Mouse (Mus musculus) E14TG2a.4 (cell line): ENCODE measurements around the gene Alg5.
"Not testable (repeated sequence)": the region's sequence is repeated elsewhere in the genome, so short reads cannot be mapped to it uniquely, and the experiment has no call there.

Source experiments
- H3K27me3 ChIP-seq: 2 replicates; pipeline ENCODE4 v1.6.1; 2014; ENCODE audit warnings: low read length, control low read depth; ENCODE audit not compliant: insufficient read depth
- H3K36me3 ChIP-seq: 2 replicates; pipeline ENCODE4 v1.6.1; 2014; ENCODE audit warnings: low read length, control low read depth; ENCODE audit not compliant: insufficient read depth
- H3K4me1 ChIP-seq: replicated peaks from 2 replicates; pipeline ENCODE4 v1.6.1; 2014; ENCODE audit warnings: low read depth, low read length, control low read depth
- H3K4me3 ChIP-seq: replicated peaks from 2 replicates; pipeline ENCODE4 v1.5.1; 2014; ENCODE audit warnings: mild to moderate bottlenecking, low read length
- H3K9me3 ChIP-seq: 2 replicates; pipeline ENCODE4 v1.6.1; 2014; ENCODE audit warnings: low read length, control low read depth
- CTCF ChIP-seq: conservative IDR thresholded peaks from 2 replicates; pipeline ENCODE4 v1.5.1; 2014; ENCODE audit warnings: low read length
- NANOG ChIP-seq: IDR thresholded peaks from 2 replicates; pipeline ENCODE4 v1.6.1; 2014; ENCODE audit warnings: borderline replicate concordance, low read length, mixed read lengths
- POU5F1 ChIP-seq: IDR thresholded peaks from 2 replicates; pipeline ENCODE4 v1.6.1; 2014; ENCODE audit warnings: low read length, borderline replicate concordance

The Alg5 gene

DNA sequence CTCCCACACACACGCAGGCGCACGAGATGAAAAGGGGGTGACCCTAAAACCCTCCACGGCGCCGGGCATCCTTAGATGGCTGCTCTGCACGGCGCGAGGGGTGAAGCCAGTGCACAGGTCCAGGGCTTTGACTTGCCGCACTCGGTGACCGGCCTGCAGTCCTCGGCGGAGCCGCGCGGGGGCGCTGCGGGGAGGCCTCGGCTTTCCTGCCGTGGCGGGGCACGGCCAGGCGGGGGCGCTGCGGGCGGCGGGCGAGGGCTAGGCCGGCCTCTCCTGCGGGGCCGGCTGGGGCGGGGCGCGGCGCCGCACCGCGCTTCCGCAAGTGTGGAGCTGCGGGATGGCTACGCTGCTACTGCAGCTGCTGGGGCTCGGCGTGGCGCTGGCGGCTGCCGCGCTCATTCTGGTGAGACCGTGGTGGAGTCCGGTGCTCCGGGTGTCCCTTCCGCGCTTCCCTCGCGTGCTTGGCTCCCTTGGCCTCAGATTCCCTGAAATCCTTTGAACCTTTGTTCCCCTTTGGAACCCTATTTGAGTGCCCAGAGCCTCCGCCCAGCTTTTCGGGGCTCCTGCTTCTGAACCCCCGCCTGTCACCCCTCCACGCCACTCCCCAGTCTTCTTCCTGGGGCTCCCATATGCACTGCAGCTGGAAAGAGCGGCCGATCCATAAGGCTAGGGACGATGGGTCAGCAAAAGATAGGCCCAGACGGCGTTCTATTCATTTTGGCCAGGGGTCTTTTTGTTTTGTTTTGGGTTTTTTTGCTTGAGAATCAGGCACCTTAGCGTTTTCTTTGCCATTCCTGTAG lies at the start of gene Alg5, which contains the start of gene Exosc8:
TSS of gene Alg5 (plus strand) at position 293 of the 800 bp plus-strand sequence.
TSS of gene Exosc8 (minus strand) at position 147 of the 800 bp plus-strand sequence.
- Histone ChIP-seq H3K36me3 (peaks cover 52% of the 10 kb centered on the region), H3K27me3 (no peaks in the 10 kb centered on the region), H3K4me1 (peaks cover 22% of the 10 kb centered on the region), H3K4me3 (peak within 1 kb of the TSS; percentile 95), H3K9me3 (no peaks in the 10 kb centered on the region)
- TF ChIP-seq NANOG = no peak
- no peak for TF ChIP-seq POU5F1
- TF ChIP-seq CTCF = no peak

DNA sequence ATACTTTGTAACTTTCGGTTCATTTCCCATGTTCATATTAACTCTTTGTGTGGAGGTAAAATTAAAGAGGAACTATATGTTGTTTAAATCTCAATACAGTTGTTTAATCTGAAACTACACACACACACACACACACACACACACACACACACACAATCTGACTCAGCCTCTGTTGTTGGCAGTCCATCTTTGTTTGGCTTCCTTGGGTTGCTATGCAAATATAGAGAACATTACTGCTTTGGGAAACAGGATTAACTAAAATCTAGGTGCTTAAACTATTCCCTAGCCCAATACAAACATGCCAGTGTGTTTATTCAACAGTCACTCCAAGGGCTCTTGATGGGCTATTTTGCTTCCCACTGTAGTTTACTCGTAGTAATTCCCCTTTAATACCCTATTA lies 48.1 kb upstream of the Alg5 start:
- Histone ChIP-seq H3K27me3 (no peaks in the 10 kb centered on the region), H3K9me3 (no peaks in the 10 kb centered on the region), H3K4me3 (no peak overlapping the region), H3K4me1 (peaks cover 5% of the 10 kb centered on the region), H3K36me3 (no peaks in the 10 kb centered on the region)
- no peak for TF ChIP-seq POU5F1
- no peak for TF ChIP-seq NANOG
- no peak for TF ChIP-seq CTCF

GRCm38 (mm10) chr3:54689091-54689490 lies 46.2 kb upstream of the Alg5 start:
- no peaks in the 10 kb centered on the region for H3K36me3 ChIP-seq
- H3K4me1 ChIP-seq = peaks cover 5% of the 10 kb centered on the region
- no peak overlapping the region for H3K4me3 ChIP-seq

GRCm38 (mm10) chr3:54692202-54693055 lies 42.9 kb upstream of the Alg5 start, which contains the start of gene Supt20:
Supt20 (plus strand) TSS chr3:54692807.
- H3K27me3 ChIP-seq = no peaks in the 10 kb centered on the region
- no peak for TF ChIP-seq NANOG
- TF ChIP-seq POU5F1 = peak; percentile 57; the same call in 1 of the 2 replicates
- TF ChIP-seq CTCF = no peak
- H3K4me1 ChIP-seq = peaks cover 27% of the 10 kb centered on the region
- peaks cover 32% of the 10 kb centered on the region for H3K36me3 ChIP-seq
- peak within 1 kb of the TSS; percentile 91 for H3K4me3 ChIP-seq
- H3K9me3 ChIP-seq = no peaks in the 10 kb centered on the region

More at GRCm38 (mm10) chr3:54689091-54689490, 46.2 kb upstream of the Alg5 start:
- peak; percentile 12; the same call in 1 of the 2 replicates for TF ChIP-seq CTCF
- no peak for TF ChIP-seq POU5F1
- Histone ChIP-seq H3K9me3 (no peaks in the 10 kb centered on the region), H3K27me3 (no peaks in the 10 kb centered on the region)

DNA sequence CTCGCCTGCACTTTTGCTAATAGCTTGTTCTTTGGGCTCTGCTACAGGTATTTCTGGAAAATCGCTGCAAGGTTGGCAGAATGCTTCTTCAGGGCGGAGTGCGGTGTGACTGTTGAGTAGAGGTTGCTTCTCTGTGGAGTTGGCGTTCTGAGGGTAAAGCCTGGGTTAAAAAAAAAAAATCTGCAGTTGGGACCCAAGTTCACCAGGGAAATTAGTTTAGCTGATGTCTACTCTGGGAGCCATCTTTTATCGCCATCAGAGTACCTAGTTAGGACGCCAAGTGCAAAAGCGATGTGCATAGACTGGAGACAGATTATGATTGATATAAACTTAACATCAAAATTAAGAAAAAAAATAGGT lies 42.3 kb upstream of the Alg5 start:
- no peaks in the 10 kb centered on the region for H3K27me3 ChIP-seq
- TF ChIP-seq POU5F1 = no peak
- no peak for TF ChIP-seq CTCF
- TF ChIP-seq NANOG = no peak
- H3K4me1 ChIP-seq = peaks cover 27% of the 10 kb centered on the region

GRCm38 (mm10) chr3:54699759-54700301 lies 35.5 kb upstream of the Alg5 start:
- H3K9me3 ChIP-seq = no peaks in the 10 kb centered on the region
- H3K4me3 ChIP-seq = no peak overlapping the region
- TF ChIP-seq NANOG (no peak), CTCF (no peak), POU5F1 (no peak)
- H3K4me1 ChIP-seq = peaks cover 15% of the 10 kb centered on the region
- no peaks in the 10 kb centered on the region for H3K27me3 ChIP-seq
- H3K36me3 ChIP-seq = peaks cover 93% of the 10 kb centered on the region

More for the DNA sequence above, 42.3 kb upstream of the Alg5 start:
- peaks cover 38% of the 10 kb centered on the region for H3K36me3 ChIP-seq
- no peaks in the 10 kb centered on the region for H3K9me3 ChIP-seq
- peak overlapping the region; percentile 91 for H3K4me3 ChIP-seq

DNA sequence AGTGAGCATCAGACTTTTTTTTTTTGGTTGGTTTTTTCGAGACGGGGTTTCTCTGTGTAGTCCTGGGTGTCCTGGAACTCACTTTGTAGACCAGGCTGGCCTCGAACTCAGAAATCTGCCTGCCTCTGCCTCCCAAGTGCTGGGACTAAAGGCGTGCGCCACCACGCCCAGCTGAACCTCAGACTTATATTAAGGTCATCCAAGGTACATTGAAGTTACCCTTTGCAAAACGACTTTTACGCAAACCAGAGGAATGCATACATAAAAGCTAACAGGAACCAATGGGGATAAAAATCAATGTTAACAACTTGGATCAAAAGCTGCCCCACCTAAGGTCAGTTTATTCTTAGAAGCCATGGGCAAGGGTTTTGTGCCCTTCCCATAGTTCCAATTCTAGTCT lies 31.2 kb upstream of the Alg5 start:
- H3K4me3 ChIP-seq, H3K27me3 ChIP-seq, H3K4me1 ChIP-seq, H3K9me3 ChIP-seq: not testable (repeated sequence)
- H3K36me3 ChIP-seq = peaks cover 93% of the 10 kb centered on the region

- Histone ChIP-seq H3K27me3 (no peaks in the 10 kb centered on the region), H3K4me3 (no peak overlapping the region), H3K36me3 (peaks cover 94% of the 10 kb centered on the region), H3K4me1 (no peaks in the 10 kb centered on the region), H3K9me3 (no peaks in the 10 kb centered on the region)
- no peak for TF ChIP-seq CTCF
- no peak for TF ChIP-seq POU5F1
These were observed 26.4 kb upstream of the Alg5 start for GRCm38 (mm10) chr3:54708972-54709371.
